Mouse (Mus musculus): ENCODE data around the gene Cmtm4. TPM values are rescaled to one million over a fixed set of nuclear protein-coding genes. Genes with fewer than 3 reads are reported as not detected.

The Cmtm4 gene
- polyA plus RNA-seq, 1 experiment from 2014 or later = 5.6 TPM

DNA sequence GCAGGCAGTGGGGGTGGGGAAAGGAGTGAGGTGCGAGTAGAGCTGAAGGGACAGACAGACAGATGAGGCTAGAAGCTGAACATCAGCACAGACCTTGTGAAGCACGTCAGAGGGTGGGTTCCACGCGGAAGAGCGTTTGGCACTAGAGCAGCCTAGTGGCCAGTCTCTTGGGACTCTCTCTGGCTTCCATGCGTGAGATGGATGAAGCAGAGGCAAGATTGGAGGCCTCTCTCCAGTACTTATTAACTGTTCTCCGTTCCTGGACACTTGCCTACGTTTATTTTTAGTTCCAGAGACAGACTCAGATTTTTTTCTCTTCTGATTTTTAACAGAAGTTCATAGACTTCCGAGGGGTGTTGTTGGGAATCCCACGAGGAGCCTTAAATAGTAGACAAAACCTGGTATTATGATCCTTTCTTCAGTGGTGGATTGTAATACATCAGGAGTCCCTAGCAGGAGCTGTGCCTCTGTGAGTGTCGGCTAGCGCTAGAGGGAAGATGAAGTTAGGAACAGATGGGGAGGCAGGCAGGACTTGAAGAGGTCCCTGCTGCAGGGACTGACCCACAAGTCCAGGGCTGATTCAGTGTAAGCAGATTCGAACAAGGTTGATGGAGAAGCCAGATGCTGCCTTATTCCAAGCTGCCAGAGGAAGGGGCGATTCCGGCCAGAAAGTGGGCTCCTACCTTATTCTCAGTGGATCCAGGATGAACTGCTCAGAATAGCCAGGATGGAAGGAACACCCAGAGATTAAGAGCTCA is 10.0 kb upstream of the Cmtm4 start:
- H3K4me3 ChIP-seq (ENCODE audit: low read length) = no peak overlapping the region
- no peak overlapping the region for H3K9ac ChIP-seq (ENCODE audit: low read depth, low read length)
- no peak overlapping the region for H3K4me2 ChIP-seq (replicated peaks; ENCODE audit: low read depth, low read length)
- no peaks in the 10 kb centered on the region for H3K4me1 ChIP-seq (ENCODE audit: control insufficient read depth, insufficient read depth, low read length)
- 68% methylated on average over 15 of the region's 15 CpGs for WGBS
- ATAC-seq (ENCODE audit: low FRiP score, low TSS enrichment) = no peak
- H3K36me3 ChIP-seq (ENCODE audit: control insufficient read depth, insufficient read depth, low read length) = no peaks in the 10 kb centered on the region
- H3K9me3 ChIP-seq (ENCODE audit: control insufficient read depth, low read length) = no peaks in the 10 kb centered on the region
- H3K27me3 ChIP-seq (ENCODE audit: control insufficient read depth, insufficient read depth, low read length) = no peaks in the 10 kb centered on the region
- no peak overlapping the region for H3K27ac ChIP-seq (ENCODE audit: low read depth, low read length)

DNA sequence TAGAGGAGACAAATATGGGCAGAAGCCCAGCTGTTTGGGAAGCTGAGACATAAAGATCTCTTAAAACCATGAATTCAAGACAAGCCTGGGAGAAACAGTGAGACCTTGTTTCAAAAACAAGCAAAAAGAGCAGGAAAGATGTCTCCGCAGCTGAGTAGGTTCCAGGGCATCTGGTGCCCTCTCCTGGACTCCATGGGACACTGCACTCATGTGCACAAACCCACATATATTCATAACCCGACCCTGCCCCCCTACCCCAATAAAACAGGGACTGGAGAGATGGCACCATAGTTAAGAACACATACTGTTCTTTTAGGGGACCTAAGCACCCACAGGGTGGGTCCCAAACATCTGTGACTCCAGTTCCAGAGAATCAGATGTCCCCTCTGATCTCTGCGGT is 8.0 kb upstream of the Cmtm4 start:
- Histone ChIP-seq H3K9ac (ENCODE audit: low read depth, low read length) (no peak overlapping the region), H3K27me3 (ENCODE audit: control insufficient read depth, insufficient read depth, low read length) (no peaks in the 10 kb centered on the region), H3K4me3 (ENCODE audit: low read length) (no peak overlapping the region), H3K9me3 (ENCODE audit: control insufficient read depth, low read length) (no peaks in the 10 kb centered on the region), H3K4me1 (ENCODE audit: control insufficient read depth, insufficient read depth, low read length) (no peaks in the 10 kb centered on the region), H3K36me3 (ENCODE audit: control insufficient read depth, insufficient read depth, low read length) (no peaks in the 10 kb centered on the region), H3K27ac (ENCODE audit: low read depth, low read length) (no peak overlapping the region), H3K4me2 (replicated peaks; ENCODE audit: low read depth, low read length) (no peak overlapping the region)
- whole genome bisulfite sequencing = 74% methylated on average over 3 of the region's 3 CpGs
- ATAC-seq (ENCODE audit: low FRiP score, low TSS enrichment) = no peak

DNA sequence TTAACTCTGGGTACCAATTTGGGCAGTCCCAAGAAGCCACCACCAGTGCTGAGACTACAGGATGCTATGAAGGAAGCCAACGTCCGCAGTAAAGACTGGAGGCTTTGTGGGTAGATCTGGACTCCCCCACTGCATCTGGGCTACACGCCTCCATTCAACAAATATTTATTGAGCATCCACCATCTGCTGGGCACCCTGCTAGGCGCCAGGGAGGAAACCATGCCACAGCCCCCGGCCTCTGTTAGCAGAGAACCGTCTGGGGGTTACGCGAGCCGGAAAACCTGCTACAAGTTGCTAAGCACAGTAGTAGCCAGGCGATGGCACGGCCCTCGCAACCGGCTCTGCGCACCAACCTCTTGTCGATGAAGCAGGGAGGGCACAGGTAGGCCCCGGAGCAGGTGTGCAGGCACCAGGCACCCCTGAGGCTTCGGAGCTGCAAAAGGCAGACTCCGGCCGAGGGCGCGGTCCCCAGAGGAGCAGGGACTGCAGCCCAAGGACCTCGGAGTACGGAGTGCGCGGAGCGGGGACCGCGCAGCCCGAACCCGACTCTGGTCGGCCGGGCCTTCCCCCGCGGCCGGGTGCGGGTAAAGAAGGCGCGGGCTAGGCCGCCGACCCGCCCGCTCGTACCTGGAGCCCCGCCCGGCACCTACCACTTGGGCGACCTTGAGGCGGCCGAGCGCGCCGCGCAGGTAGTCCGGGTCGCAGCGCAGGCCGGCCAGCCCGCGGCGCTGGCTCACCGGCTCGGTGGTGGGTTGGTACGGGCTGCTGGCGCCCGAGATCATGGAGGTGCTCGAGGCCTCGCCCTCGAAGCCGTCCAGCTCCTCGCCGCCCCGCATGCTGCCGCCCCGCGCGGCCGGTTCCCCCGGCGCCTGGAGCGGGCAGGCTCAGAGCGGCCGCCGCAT is 555 bp downstream of the Cmtm4 start:
- H3K36me3 ChIP-seq (ENCODE audit: control insufficient read depth, insufficient read depth, low read length) = no peaks in the 10 kb centered on the region; the same call in 1 of the 2 replicates
- peak overlapping the region; percentile 86 for H3K4me3 ChIP-seq (ENCODE audit: low read length)
- peak overlapping the region; percentile 95 for H3K9ac ChIP-seq (ENCODE audit: low read depth, low read length)
- H3K4me1 ChIP-seq (ENCODE audit: control insufficient read depth, insufficient read depth, low read length) = peaks cover 12% of the 10 kb centered on the region; the same call in 1 of the 2 replicates
- peaks cover 3% of the 10 kb centered on the region; the same call in 1 of the 2 replicates for H3K9me3 ChIP-seq (ENCODE audit: control insufficient read depth, low read length)
- H3K4me2 ChIP-seq (replicated peaks; ENCODE audit: low read depth, low read length) = peak overlapping the region; percentile 95
- ATAC-seq (ENCODE audit: low FRiP score, low TSS enrichment) = peak; percentile 82
- no peaks in the 10 kb centered on the region for H3K27me3 ChIP-seq (ENCODE audit: control insufficient read depth, insufficient read depth, low read length)
- under 1% methylated on average over 39 of the region's 82 CpGs for WGBS
- H3K27ac ChIP-seq (ENCODE audit: low read depth, low read length) = peak overlapping the region; percentile 71

DNA sequence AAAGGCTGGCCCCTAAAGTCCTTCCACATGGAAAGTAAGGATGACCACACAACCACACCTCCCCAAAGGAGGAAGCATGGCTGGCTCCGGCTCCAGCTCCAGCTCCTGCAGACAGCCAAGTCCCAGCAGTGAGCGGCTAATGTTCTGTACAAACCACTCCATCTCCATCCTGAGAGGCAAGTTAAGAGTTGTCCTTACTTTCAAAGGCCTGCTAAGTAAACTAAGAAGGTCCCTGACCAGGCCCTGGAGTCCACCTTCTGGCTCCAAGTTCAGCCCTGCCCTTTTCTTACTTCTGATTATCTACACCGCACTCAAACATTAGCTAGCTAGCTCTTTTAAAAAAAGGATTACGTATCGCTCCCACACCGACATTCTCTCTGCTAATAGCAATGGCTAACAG is 1.8 kb downstream of the Cmtm4 start:
- 79% methylated on average over 6 of the region's 6 CpGs for WGBS
- Histone ChIP-seq H3K4me1 (ENCODE audit: control insufficient read depth, insufficient read depth, low read length) (peaks cover 12% of the 10 kb centered on the region; the same call in 1 of the 2 replicates), H3K27ac (ENCODE audit: low read depth, low read length) (no peak overlapping the region), H3K4me3 (ENCODE audit: low read length) (peak overlapping the region; percentile 86; the same call in 1 of the 2 replicates), H3K9ac (ENCODE audit: low read depth, low read length) (no peak overlapping the region), H3K36me3 (ENCODE audit: control insufficient read depth, insufficient read depth, low read length) (no peaks in the 10 kb centered on the region; the same call in 1 of the 2 replicates), H3K27me3 (ENCODE audit: control insufficient read depth, insufficient read depth, low read length) (no peaks in the 10 kb centered on the region), H3K4me2 (replicated peaks; ENCODE audit: low read depth, low read length) (peak overlapping the region; percentile 95), H3K9me3 (ENCODE audit: control insufficient read depth, low read length) (peaks cover 3% of the 10 kb centered on the region; the same call in 1 of the 2 replicates)
- ATAC-seq (ENCODE audit: low FRiP score, low TSS enrichment) = no peak

DNA sequence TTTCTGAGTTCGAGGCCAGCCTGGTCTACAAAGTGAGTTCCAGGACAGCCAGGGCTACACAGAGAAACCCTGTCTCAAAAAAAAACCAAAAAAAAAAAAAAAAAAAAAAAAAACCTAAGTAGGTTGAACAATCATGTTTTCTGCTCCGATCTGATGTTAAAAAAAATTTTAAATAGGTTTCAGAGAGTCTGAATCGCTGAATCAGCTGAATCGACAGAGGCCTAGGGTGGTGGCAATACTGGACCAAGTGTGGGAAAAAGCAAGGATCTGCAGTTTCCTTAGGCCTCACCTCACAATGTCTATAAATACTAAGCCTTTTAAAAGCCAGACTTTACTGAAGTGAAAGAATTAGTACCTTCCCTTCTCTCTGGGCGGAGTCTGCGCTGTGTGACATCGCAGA is 2.5 kb downstream of the Cmtm4 start:
- Histone ChIP-seq H3K4me2 (replicated peaks; ENCODE audit: low read depth, low read length) (no peak overlapping the region), H3K4me1 (ENCODE audit: control insufficient read depth, insufficient read depth, low read length) (peaks cover 12% of the 10 kb centered on the region; the same call in 1 of the 2 replicates), H3K4me3 (ENCODE audit: low read length) (no peak overlapping the region; the same call in 1 of the 2 replicates), H3K9ac (ENCODE audit: low read depth, low read length) (no peak overlapping the region), H3K27ac (ENCODE audit: low read depth, low read length) (no peak overlapping the region), H3K9me3 (ENCODE audit: control insufficient read depth, low read length) (peaks cover 2% of the 10 kb centered on the region; the same call in 1 of the 2 replicates), H3K36me3 (ENCODE audit: control insufficient read depth, insufficient read depth, low read length) (no peaks in the 10 kb centered on the region; the same call in 1 of the 2 replicates), H3K27me3 (ENCODE audit: control insufficient read depth, insufficient read depth, low read length) (no peaks in the 10 kb centered on the region)
- no peak for ATAC-seq (ENCODE audit: low FRiP score, low TSS enrichment)
- 93% methylated on average over 6 of the region's 7 CpGs for WGBS

DNA sequence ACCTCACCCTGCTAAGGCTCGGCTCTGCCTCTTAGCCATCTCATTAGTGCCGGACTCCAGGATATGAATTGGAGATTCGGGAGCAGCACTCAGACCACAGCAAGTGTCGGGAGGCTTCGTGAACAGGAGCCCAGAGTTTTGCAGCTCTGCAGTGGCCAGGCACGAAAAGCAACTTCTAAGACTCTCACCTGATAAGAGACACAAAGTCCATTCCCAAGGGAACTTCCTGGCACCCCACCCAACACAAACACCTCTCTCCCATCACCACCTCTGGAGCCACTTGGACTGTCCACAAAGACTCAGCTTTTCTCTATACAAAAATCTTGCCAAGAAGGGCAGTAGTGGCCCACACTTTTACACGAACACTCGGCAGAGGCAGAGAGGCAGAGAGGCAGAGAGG is 5.4 kb downstream of the Cmtm4 start:
- no peak for ATAC-seq (ENCODE audit: low FRiP score, low TSS enrichment)
- 88% methylated on average over 8 of the region's 8 CpGs for WGBS
- Histone ChIP-seq H3K36me3 (ENCODE audit: control insufficient read depth, insufficient read depth, low read length) (no peaks in the 10 kb centered on the region; the same call in 1 of the 2 replicates), H3K4me2 (replicated peaks; ENCODE audit: low read depth, low read length) (no peak overlapping the region), H3K4me3 (ENCODE audit: low read length) (no peak overlapping the region), H3K27ac (ENCODE audit: low read depth, low read length) (no peak overlapping the region), H3K9ac (ENCODE audit: low read depth, low read length) (no peak overlapping the region), H3K4me1 (ENCODE audit: control insufficient read depth, insufficient read depth, low read length) (peaks cover 20% of the 10 kb centered on the region), H3K27me3 (ENCODE audit: control insufficient read depth, insufficient read depth, low read length) (no peaks in the 10 kb centered on the region), H3K9me3 (ENCODE audit: control insufficient read depth, low read length) (no peaks in the 10 kb centered on the region)

DNA sequence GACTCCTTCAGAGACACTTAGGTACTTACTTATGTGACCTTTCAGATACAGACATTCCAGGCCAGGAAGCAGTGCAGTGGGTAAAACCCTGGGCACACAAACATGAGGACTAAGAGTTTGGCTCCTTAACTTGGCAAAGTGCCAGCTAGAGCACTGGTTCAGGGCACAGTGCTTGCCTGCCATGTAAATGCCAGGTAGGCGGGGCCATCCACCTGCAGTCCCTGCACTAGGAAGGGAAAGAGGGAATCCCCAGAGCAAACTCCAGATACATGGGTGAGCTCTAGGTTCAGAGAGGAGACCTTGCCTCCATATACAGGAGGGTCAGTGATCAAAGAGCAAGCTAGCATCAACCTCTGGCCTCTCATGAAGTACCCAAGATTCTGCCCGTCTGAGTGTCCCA is 7.6 kb downstream of the Cmtm4 start:
- H3K9me3 ChIP-seq (ENCODE audit: control insufficient read depth, low read length) = no peaks in the 10 kb centered on the region
- no peak overlapping the region for H3K4me2 ChIP-seq (replicated peaks; ENCODE audit: low read depth, low read length)
- peak; percentile 28; the same call in 1 of the 2 replicates for ATAC-seq (ENCODE audit: low FRiP score, low TSS enrichment)
- H3K27ac ChIP-seq (ENCODE audit: low read depth, low read length) = no peak overlapping the region
- no peaks in the 10 kb centered on the region for H3K27me3 ChIP-seq (ENCODE audit: control insufficient read depth, insufficient read depth, low read length)
- H3K4me3 ChIP-seq (ENCODE audit: low read length) = no peak overlapping the region
- WGBS = 69% methylated on average over 2 of the region's 2 CpGs
- H3K4me1 ChIP-seq (ENCODE audit: control insufficient read depth, insufficient read depth, low read length) = peaks cover 15% of the 10 kb centered on the region
- H3K36me3 ChIP-seq (ENCODE audit: control insufficient read depth, insufficient read depth, low read length) = no peaks in the 10 kb centered on the region; the same call in 1 of the 2 replicates
- H3K9ac ChIP-seq (ENCODE audit: low read depth, low read length) = no peak overlapping the region

DNA sequence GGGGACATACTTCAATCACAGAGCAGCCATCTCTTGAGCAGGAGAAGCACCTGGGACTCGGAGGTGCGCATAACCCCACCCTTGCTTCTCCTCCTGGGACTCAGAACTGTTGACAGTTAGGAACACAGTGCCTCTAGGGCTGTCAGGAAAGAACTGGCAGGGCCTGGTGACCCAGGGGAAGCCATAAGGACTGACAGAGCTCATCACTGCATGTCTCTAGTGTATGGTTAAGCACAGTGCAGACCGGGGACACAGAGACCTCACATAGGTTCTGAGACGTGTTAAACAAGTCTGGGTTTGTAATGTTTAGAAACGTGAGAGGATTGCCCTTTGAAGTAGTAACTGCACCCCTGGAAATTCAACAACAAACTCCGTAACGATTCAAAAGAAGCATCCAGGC is 8.1 kb downstream of the Cmtm4 start:
- WGBS = 51% methylated on average over 7 of the region's 7 CpGs
- ATAC-seq (ENCODE audit: low FRiP score, low TSS enrichment) = no peak
- no peak overlapping the region for H3K4me2 ChIP-seq (replicated peaks; ENCODE audit: low read depth, low read length)
- no peak overlapping the region for H3K27ac ChIP-seq (ENCODE audit: low read depth, low read length)
- H3K36me3 ChIP-seq (ENCODE audit: control insufficient read depth, insufficient read depth, low read length) = no peaks in the 10 kb centered on the region; the same call in 1 of the 2 replicates
- H3K4me3 ChIP-seq (ENCODE audit: low read length) = no peak overlapping the region
- no peaks in the 10 kb centered on the region for H3K27me3 ChIP-seq (ENCODE audit: control insufficient read depth, insufficient read depth, low read length)
- H3K4me1 ChIP-seq (ENCODE audit: control insufficient read depth, insufficient read depth, low read length) = peaks cover 18% of the 10 kb centered on the region
- H3K9ac ChIP-seq (ENCODE audit: low read depth, low read length) = no peak overlapping the region
- H3K9me3 ChIP-seq (ENCODE audit: control insufficient read depth, low read length) = no peaks in the 10 kb centered on the region
